Mouse (Mus musculus): ENCODE data around the gene Mospd3.
"Not testable (repeated sequence)": the region's sequence is repeated elsewhere in the genome, so short reads cannot be mapped to it uniquely, and the experiment has no call there.

The Mospd3 gene

DNA sequence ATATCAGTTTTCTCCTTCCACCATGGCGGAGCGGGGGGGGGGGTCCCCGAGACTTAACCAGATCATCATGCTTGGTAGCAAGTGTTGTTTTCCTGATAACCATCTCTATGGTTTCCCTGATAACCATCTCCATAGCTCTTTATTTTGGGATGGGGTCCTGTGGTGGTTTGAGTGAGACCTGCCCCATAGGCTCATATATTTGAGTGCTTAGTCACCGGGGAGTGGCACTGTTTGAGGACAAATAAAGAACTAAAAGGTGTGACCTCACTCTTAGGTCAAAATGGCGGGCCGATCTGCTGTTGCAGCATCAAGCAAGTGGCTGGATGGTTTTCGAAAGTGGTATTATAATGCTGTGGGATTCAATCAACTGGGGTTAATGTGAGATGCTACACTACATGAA, 14.5 kb upstream of the Mospd3 start:
- DNase-seq, result no peak

DNA sequence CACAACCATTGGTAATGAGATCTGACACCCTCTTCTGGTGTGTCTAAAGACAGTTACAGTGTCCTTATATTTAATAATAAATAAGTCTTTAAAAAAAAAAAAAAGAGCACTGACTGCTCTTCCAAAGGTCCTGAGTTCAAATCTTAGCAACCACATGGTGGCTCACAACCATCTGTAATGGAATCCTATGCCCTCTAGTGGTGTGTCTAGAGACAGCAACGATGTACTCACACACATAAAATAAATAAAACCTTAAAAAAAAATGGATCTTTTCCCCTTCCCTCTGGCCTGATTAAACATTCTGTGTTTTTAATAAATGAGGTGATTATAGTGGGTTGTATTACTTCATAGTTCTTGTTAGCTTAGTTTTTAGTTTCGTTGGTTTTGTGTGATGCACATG, 14.1 kb upstream of the Mospd3 start:
- DNase-seq, result not testable (repeated sequence)

DNA sequence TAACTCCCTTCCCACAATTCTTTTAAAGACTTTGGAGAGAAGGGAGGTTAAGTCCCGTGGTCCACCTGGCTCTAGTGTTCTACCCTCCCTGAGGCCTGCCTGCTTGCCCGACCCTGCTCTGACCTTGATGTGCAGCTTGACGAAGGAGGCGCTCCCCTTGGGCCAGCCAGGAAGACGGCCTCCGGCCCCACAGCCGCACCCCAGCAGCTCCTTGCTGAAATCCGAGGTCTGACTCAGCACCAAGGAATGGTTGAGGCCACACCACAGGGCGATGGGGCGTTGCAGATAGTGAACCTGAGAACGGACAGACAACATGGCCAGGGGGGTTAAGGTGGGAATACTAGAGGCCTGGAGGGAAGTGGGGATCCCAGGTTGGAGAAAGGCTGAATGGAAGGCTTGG, 12.7 kb upstream of the Mospd3 start, which contains the start of gene Pcolce:
Gene Pcolce, minus strand, starts transcription at position 235 of the 400 bp plus-strand sequence.
- no peak for DNase-seq

DNA sequence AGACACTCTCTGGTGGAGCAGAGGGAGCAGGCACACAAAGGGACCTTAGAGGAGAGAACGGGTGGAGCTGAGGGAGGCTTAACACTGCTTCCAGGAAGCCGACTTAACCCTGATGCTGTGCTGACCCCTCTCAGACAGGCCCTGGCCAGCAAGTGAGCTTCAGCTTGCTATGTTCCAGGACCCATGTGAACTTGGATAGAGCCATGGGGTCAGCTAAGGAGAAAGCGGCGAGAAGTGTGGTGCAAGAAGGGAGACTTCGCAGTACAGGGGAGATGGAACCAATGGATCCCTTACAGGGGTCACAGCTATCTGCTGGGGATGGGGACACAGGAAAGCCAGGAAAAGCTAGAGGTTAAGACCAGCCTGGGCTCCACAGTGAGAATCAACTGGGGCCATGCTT, 12.2 kb upstream of the Mospd3 start:
- DNase-seq, result no peak

DNA sequence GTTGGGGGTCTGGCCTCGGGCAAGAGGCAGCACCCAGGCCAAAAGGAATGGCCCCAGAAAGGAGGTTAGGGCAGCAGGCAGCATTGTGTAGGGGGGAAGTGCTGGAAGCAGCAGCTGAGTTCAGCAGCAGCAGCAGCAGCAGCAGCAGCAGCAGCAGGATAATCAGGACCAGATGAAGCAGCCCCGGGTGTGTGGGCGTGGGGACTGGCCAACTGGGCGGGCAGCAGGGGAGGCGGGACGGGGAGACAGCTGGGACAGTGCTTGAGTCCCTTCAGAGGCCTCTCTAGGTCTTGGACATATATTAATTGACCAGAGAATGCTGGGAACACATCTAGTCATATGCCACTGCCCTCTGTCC, 10.4 kb upstream of the Mospd3 start:
- no peak for DNase-seq

DNA sequence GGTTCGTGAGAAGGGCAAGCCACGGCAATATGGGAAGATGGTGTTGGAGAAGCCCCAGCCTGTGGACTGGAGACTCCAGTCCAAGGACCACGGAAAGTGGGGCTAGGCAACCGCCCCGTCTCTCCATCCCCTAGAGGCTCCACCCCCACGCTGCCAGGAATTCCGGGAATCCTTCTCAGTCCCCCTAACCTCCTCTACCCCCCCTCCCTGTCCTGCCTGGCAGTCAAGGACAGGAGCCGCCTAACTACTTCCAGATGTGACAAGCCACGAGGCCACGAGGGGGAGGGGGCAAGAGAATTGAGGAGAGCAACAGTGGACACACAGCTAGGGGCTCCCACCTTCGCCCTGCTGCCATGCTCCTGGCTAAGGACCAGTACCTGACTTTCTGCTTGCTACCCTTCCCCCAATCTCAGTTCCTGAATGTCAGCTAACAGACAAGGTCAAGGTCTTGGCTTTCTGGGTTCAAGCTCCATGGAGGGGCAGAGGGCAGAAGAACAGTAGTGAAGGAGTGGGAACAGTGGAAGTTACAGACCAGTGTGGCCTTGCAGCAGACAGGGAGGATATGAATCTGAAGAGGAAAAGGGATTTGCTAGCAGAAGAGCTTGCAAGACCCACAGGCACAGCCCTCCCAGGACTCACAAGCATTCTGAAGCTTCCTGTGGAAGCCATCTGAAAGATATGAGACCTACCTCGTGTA, 9.8 kb upstream of the Mospd3 start:
- DNase-seq, result no peak

DNA sequence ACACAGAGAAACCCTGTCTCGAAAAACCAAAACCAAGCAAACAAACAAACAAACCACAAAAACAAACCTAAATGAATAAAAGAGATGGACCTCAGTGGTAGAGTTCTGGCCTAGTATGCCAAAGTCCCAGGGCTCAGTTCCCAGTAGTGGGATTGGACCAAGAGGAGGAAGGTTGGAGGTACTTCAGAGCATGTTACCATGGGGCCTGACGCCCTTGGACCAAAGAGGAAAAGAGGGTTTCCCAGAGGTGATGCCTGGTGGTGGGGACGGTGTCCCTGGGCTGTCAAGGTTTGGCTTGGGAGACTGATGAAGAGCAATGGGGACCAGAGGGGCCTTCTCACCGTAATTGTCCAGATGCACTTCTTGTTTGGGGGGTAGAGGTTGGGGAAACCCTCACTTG, 9.2 kb upstream of the Mospd3 start:
- DNase-seq, result no peak

DNA sequence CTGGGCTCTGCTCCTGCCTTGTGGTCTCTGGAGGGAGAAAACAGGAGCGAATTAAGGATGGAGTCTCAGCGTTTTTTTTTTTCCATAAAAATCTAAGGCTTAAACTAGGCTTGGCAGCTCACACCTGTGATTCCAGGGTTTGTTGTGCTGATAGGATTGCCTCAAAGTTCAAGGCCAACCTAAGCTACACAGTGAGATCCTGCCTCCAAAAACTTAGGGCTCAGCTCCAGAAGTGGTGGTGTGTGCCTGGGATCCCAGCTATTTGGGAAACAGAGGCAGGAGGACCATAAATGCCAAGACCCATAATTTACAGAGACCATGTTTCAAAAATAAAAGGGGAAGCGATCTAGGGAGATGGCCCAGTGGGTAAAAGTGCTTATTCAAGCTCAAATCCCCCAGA, 8.4 kb upstream of the Mospd3 start:
- DNase-seq, result no peak

DNA sequence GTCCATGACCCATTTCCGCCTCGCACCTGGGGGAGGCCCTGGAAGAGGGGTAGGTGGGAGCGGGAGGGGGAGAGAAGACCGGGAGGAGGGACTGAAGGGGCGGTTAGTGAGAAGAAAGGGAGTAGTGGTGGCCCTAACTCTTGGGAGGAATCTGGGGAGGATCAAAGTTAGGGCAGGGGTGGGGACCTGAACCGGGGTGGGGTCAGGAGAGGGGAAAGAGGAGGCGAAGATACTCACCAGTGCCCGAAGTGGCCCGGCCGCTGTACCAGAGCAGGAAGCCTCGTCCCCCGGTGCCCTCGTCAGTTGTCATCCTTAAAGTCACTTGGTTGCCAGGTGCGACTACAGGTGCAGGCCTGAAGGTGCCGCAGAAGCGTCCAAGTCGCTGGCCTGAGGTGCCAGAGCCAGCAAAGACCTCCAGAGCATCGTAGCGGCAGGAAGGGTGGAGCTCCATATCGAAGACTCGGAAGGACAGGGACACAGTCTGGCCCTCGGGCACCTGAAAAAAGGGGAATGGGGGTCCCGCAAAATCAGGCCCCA, 7.9 kb upstream of the Mospd3 start:
- no peak for DNase-seq

DNA sequence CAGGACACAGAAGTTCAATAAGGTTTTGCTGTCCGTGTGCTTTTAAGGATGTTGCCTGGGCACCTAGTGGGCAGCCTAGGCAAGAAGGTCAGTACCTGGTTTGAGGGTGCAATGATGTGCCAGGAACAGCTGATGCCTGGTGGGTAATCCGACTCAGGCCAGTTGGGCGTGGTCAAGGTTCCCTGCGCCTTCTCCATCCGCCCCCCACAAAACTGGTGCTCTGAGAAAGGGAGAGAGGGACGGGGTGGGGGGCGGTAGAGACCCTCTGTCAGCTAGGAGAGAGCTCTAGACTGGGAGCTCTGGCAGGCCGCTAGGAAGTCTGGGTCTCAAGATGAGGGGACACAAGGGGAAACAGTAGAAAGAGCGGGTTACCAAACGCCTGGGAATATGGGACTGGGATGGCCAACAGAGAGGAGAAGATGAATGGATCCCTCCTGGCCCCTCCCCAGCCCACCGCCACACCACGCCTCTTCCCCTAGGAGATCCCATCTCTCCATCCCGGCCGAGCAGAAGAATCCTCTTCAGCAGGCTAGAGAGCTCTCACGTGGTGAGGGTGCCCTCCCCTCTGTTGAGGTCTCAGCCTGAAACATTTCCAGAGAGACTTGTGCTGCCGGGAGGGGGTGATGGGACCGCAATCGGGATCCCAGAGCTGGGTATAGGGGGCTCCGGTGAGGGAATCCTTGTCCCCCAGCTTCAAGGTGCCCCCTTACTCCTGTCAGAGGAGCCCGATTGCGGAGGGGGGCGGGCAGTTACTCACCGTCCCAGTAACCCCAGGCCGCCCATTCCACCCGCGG, 7.2 kb upstream of the Mospd3 start:
- DNase-seq, result no peak

DNA sequence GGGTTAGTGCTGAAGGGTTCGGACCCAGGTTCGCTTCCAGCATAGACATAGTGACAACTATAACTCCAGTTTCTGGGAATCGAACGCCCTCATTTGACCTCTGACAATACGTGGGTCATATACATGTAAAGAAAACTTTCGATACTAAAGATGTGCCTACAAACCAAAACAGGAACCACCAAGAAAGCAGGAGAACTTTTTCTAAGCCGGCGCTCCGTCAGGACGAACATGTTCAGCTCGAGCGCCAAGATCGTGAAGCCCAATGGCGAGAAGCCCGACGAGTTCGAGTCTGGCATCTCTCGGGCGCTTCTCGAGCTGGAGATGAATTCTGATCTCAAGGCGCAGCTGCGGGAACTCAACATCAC, 489 bp upstream of the Mospd3 start:
- DNase-seq, result peak in 1 of 2 experiments; percentile 24

DNA sequence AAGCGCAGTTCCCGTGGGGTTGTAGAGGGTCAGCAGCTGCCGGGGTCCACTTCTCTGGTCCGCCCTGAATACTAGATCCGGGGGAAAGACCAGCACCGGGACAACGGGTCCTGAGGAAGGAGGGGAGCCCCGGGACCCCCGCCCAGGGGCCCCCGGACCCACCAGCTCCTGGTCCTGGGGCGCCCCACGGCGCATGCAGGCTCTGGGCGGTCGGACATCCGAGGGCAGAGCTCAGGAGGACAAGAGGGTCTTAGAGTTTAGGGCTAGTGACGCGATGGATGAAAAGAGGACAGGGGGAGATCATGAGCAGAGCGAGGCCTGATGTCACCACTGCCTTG, 608 bp downstream of the Mospd3 start:
- DNase-seq, result no peak

DNA sequence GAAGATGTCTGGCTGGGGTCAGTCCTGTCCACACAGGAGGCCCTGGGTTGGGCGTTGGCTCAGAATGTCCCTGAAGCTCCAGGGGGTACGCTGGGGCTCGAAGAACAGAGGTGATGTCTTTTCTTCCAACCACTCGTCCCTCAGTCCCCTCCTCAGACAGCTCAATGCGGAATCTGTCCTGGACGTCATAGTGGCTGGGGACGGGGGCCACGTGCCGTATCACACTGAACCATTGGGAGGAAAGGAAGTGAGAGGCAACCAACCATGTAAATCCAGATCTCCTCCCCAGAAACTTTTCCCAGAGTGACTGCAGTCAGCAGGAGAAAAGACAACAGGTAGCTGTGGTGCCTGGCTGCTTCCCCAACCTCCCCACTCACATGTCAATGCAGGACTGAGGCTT, 1.3 kb downstream of the Mospd3 start:
- DNase-seq, result no peak

DNA sequence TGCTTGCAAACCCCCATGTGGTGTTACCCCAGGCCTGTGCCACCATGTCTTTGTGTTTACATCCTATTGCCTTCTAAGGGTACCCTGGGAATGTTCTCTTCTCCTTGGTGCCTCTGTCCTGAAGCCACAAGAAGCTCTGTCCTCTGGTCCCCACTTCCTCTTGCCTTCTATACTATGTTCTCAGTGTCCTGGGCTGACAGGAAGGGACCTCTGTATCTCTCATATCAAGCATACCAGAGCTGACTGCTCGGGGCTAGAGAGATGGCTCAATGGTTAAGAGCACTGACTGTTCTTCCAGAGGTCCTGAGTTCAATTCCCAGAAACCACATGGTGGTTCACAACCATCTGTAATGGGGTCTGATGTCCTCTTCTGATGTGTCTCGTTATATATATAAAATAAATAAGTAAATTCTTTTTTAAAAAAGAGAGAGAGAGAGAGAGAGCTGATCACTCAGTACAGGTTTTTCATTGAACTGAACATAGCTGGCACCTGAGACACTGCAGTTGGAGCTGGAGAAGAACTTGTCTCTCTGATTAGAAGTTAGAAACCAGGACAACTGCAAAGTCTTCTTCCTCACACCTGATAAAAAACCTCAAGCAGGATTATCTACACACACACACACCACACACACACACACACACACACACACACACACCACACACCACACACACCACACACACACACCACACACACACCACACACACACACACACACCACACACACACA, 2.6 kb downstream of the Mospd3 start:
- DNase-seq, result no peak

DNA sequence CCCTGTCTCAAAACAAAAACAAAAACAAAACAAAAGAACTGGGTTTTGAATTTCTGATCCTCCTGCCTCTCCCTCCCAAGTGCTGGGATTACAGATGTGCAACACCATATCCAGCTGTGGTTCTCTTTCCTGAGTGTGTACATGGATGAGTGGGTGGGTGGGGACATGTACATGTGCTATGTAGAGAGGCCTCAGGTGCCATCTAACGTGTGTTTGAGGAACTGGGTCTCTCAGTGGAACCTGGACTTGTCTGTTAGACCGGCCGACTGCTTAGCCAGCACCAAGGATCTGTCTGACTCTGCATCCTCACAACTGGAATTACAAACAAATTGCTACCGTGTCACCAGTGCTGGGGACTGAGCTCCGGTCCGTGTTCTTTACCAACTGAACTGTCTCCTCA, 3.2 kb downstream of the Mospd3 start:
- no peak for DNase-seq

DNA sequence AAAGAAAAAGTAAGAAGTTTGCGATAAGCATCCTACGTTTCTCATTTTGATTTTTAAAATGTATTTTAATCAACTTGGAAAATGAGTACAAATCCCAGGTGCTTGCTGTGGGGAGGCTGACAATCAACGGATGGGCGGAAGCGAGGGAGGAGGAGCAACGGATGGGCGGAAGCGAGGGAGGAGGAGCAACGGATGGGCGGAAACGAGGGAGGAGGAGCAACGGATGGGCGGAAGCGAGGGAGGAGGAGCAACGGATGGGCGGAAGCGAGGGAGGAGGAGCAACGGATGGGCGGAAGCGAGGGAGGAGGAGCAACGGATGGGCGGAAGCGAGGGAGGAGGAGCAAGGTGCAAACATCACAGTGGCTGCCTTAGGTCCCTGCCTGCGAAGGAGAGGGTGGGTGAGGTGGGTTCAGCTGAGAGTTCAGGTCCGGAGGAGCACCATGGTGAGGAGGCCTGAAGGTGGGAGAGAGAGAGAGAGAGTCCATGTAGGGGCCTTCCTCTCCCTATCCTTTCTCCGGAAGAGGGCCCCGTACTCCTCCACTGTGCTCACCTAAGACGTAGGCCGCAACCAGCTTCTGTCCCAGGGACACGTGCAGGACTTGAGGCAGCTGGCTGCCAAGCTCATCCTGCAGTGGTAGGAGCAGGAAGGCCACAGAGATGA, 4.1 kb downstream of the Mospd3 start:
- DNase-seq, result peak; percentile 62 to 66

DNA sequence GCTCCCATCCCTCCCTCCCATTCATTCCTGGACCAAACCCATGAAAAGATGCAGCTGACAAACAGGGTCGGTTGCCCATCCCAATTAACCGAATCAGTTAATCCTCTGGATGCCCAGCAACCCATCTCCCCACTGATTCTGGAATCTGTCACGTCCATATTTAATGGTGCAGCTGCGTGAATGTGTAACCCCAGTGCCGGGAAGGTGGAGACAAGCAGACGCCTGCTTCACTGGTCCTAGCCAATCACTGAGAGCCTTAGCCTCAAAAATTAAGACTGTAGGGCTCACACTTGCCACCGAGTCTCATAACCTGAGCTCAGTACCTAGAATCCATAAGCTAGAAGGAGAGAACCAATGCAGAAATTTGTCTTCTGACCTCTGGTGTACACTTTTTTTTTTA, 4.9 kb downstream of the Mospd3 start:
- DNase-seq, result no peak

DNA sequence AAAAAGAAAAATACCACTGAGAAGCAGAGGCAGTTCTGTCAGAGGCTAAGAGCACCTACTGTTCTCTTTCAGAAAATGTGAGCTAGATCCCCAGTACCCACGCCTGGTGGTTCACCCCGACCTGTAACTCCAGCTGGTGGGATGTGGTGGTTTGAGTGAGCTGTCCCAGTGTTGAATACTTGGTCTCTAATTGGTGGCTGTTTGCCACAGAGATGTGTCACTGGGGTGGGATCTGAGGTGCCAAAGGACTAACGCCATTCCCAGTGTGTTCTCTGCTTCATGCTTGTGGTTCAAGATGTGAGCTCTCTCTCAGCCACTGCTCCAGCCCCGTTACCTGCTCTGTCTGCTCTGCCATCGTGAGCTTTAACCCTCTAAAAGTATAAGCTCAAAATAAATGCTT, 10.4 kb downstream of the Mospd3 start:
- no peak for DNase-seq

DNA sequence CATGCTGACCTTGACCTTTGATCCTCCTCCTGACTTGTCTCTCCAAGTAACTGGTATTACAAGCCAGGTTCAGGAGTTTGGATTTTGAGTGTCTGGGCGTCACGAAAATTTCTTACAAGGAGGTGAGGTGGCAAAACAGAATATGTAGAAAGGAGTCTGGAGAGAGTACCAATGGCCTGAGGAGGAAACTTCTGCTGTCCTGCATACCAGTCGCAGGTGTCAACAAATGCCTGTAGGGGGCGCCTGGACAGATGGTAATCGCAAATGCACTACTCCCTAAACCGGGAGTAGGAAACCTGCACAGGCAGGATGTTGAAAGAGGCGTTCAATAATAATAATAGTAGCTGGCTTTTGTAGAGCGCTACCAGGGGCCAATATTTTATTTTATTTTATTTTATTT, 15.9 kb downstream of the Mospd3 start:
- peak; percentile 81 for DNase-seq

DNA sequence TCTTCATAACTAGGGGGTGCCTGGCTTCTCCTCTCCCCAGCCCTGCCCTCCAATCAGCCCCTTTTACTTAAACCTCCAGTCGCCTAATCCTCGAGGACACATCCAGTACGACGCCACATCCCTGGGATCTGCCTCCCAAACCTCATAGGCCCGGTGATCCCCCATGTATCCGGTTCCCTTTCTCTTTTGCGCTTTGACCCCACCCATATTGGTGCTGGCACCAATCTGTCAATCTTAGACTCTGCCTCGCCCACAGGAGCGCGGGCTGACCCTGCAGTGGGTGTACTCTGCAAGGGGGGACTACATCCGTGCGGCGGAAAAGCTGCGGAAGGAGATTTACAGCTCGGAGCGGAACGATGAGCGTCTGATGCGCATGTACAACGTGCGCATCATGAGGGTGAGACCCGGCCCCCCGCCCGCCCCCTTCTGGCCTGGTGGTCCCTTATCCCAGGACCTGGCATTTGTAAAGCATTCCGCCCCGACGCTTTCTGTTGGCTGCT, 17.1 kb downstream of the Mospd3 start:
- DNase-seq, result no peak

DNA sequence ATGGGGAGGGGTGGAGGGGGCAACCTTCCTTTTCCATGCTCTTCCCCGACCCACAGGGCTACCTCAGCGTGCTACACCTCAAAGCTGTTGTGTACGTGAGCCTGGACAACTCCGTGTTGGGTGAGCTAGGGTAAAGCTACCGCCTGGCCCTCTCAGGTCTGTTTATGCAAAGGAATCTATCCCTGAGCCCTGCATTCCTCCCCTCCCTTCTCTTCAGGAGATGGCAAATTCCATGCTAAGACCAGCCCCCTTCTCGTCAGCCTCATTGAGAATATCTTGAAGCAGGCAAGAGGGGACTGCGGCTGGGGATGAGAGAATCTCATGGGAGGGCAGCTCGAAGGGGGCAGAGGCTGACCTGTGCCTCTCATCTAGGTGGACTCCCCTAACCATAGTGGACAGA, 18.2 kb downstream of the Mospd3 start:
- DNase-seq, result no peak

DNA sequence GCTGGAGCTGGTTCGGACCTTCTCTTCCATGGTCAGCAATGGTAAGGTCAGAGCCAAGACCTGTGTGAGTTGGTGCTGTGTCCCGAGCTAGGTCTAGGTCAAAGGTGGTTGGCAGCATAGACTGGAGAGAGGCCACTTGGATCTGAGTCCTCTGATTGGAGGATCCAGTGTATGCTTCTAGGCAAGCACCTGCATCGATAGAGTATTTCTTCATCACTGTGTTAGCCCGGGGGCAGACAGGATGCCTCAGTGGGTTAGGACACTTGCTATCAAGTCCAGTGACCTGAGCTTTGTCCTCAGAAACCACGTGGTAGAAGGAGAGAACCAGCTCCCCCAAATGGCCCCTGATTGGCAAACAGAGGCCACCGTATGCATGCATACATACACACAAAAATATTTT, 20.6 kb downstream of the Mospd3 start:
- DNase-seq, result no peak

DNA sequence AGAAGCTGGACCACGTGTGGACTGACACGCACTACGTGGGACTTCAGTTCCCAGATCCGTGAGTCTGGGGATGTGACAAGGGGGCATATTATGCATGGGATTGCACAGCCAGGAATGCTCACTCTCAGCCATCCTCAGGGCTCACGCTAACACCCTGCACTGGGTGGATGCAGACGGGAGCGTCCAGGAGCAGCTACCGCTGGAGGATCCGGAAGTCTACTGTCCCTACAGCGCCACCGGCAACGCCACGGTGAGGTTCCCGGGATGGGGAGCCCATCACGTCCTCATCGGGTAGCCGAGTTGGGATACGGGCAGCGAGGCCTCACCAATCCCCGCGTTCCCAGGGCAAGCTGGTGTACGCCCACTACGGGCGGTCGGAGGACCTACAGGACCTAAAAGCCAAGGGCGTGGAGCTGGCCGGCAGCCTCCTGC, 26.4 kb downstream of the Mospd3 start:
- DNase-seq, result no peak

Measured in B cell, adult 2 months (primary cell).